Mouse (Mus musculus) liver, embryonic 14.5 days (tissue): ENCODE data around the gene Poldip2. TPM values are rescaled to one million over a fixed set of nuclear protein-coding genes. Genes with fewer than 3 reads are reported as not detected.

ENCODE experiments used
- ATAC-seq: fragments of 200-750 bp; cut with Nextera tagmentation; 2 replicates; pipeline ENCODE4 v1.8.0; 2017; ENCODE audit warnings: moderate number of reproducible peaks, mild to moderate bottlenecking, moderate library complexity; ENCODE audit not compliant: insufficient read depth
- DNase-seq, 3 experiments: peaks; one replicate each; pipeline ENCODE4 v3.0.0-alpha.2; 2012 to 2013; ENCODE audit warnings: low read depth in 3 of 3, low spot score in 3 of 3
- H3K27ac ChIP-seq: fragments of 300-500 bp; sonication (generic); 2 replicates; pipeline ENCODE4 v1.5.1; 2014; ENCODE audit warnings: moderate library complexity, mild to moderate bottlenecking, control low read depth, inconsistent platforms
- H3K27me3 ChIP-seq: fragments of 300-500 bp; sonication (generic); 2 replicates; pipeline ENCODE4 v1.6.1; 2014; ENCODE audit warnings: mild to moderate bottlenecking, low read length, moderate library complexity; ENCODE audit not compliant: control insufficient read depth, insufficient read depth
- H3K36me3 ChIP-seq: fragments of 300-500 bp; sonication (generic); replicated peaks from 2 replicates; pipeline ENCODE4 v1.6.1; 2014; ENCODE audit warnings: low read depth; ENCODE audit not compliant: control insufficient read depth, insufficient read depth
- H3K4me1 ChIP-seq, 2 experiments: fragments of 200-500 bp in 1 of 2; fragments of 300-500 bp in 1 of 2; sonication (generic) in 1 of 2; replicated peaks; 2 replicates each; pipeline ENCODE4 v1.6.1; 2012 to 2014; ENCODE audit warnings: antibody characterized with exemption in 1 of 2, inconsistent platforms in 1 of 2, low read length in 1 of 2; ENCODE audit not compliant: control insufficient read depth in 2 of 2, insufficient read depth in 2 of 2
- H3K4me2 ChIP-seq: fragments of 300-500 bp; sonication (generic); 2 replicates; pipeline ENCODE4 v1.6.1; 2014; ENCODE audit warnings: low read depth, mild to moderate bottlenecking, control low read depth, moderate library complexity
- H3K4me3 ChIP-seq, 2 experiments: fragments of 200-500 bp in 1 of 2; fragments of 300-500 bp in 1 of 2; sonication (generic) in 1 of 2; 2 replicates each; pipeline ENCODE4 v1.5.1; 2012 to 2014; ENCODE audit warnings: low read depth in 2 of 2, low read length in 2 of 2, mild to moderate bottlenecking in 2 of 2, control low read depth in 1 of 2, inconsistent platforms in 1 of 2, moderate library complexity in 1 of 2; ENCODE audit not compliant: insufficient read depth in 1 of 2
- H3K9ac ChIP-seq: fragments of 300-500 bp; sonication (generic); replicated peaks from 2 replicates; pipeline ENCODE4 v1.6.1; 2014; ENCODE audit warnings: mild to moderate bottlenecking, control low read depth, moderate library complexity
- H3K9me3 ChIP-seq: fragments of 300-500 bp; sonication (generic); 2 replicates; pipeline ENCODE4 v1.6.1; 2016; ENCODE audit warnings: low read length, mixed read lengths; ENCODE audit not compliant: control insufficient read depth
- CTCF ChIP-seq: IDR thresholded peaks from 2 replicates; pipeline ENCODE4 v1.5.1; 2016; ENCODE audit warnings: antibody characterized with exemption, low read depth, control low read depth
- EP300 ChIP-seq: IDR thresholded peaks from 2 replicates; pipeline ENCODE4 v1.6.1; 2016; ENCODE audit warnings: antibody characterized with exemption, low read depth
- WGBS: fragments of 180-500 bp; shearing (Covaris S2); extraction: QIAGEN DNeasy Blood & Tissue Kit; methylation state at CpG from one replicate; pipeline ENCODE4 v1.1.7; 2014; ENCODE audit not compliant: insufficient replicate concordance; 5-methylcytosine and 5-hydroxymethylcytosine counted together
- polyA plus RNA-seq, 2 experiments: library from polyadenylated mRNA; depleted of rRNA in 1 of 2; stranded (reverse) in 1 of 2; unstranded in 1 of 2; fragments of >200 nt; fragmentation: Nextera tagmentation in 1 of 2; extraction: Ambion mirVana in 1 of 2; gene quantifications; 2 replicates each; pipeline versions ENCODE4 v1.2.1 to v1.2.3; 2012 to 2014

Gene Poldip2
- polyA plus RNA-seq, 2 experiments, result 28.2 to 57.2 TPM

GRCm38 (mm10) chr11:78544449-78545111, 32.6 kb downstream of the Poldip2 start:
- DNase-seq (no peak), ATAC-seq (no peak)
- 80% methylated on average over 7 of the region's 7 CpGs for WGBS
- H3K9ac ChIP-seq, result no peak overlapping the region
- no peak overlapping the region for H3K4me2 ChIP-seq
- TF ChIP-seq EP300 (no peak), CTCF (no peak)
- H3K4me3 ChIP-seq, result no peak overlapping the region
- H3K27ac ChIP-seq, result no peak overlapping the region
- H3K4me1 ChIP-seq, result peaks cover 2 to 22% of the 10 kb centered on the region in 2 experiments; a peak in 3 of 4 replicates
- H3K27me3 ChIP-seq, result no peaks in the 10 kb centered on the region
- peaks cover 23% of the 10 kb centered on the region for H3K36me3 ChIP-seq
- no peaks in the 10 kb centered on the region for H3K9me3 ChIP-seq

DNA sequence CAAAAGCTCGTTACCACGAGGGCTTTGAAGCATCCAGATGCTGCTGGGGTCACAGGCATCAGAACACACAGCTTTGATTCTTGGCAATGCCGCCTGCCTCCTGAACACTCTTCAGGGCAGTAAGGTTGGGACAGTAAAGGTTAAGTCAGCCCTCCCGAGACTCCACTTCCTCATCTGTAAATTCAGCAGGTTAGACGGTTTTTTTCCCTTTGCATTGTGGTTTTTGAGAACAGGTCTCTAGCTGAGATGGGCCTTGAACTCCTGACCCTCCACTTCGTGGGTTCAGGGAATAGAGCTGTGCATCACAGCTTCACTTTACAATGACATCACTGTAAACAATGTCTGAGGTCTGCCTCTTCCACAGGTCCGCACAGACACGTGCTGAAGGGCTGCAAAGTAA, 33.2 kb downstream of the Poldip2 start:
- DNase-seq, result no peak
- no peak for ATAC-seq
- WGBS, result 45% methylated on average over 8 of the region's 8 CpGs
- Histone ChIP-seq H3K4me3 (no peak overlapping the region), H3K9ac (no peak overlapping the region), H3K27me3 (no peaks in the 10 kb centered on the region), H3K9me3 (no peaks in the 10 kb centered on the region), H3K36me3 (peaks cover 18% of the 10 kb centered on the region), H3K4me1 (peaks cover 3 to 24% of the 10 kb centered on the region in 2 experiments; a peak in 3 of 4 replicates), H3K27ac (no peak overlapping the region), H3K4me2 (no peak overlapping the region)
- TF ChIP-seq EP300, result no peak
- no peak for TF ChIP-seq CTCF

GRCm38 (mm10) chr11:78547718-78548460, 35.9 kb downstream of the Poldip2 start:
- Histone ChIP-seq H3K4me1 (peaks cover 6 to 30% of the 10 kb centered on the region in 2 experiments), H3K27me3 (no peaks in the 10 kb centered on the region), H3K36me3 (peaks cover 4% of the 10 kb centered on the region), H3K9me3 (no peaks in the 10 kb centered on the region), H3K4me2 (peak overlapping the region; percentile 87), H3K27ac (no peak overlapping the region), H3K9ac (no peak overlapping the region), H3K4me3 (no peak overlapping the region; a peak in 1 of 4 replicates)
- ATAC-seq (no peak), DNase-seq (no peak)
- WGBS, result 43% methylated on average over 2 of the region's 2 CpGs
- TF ChIP-seq CTCF (no peak), EP300 (no peak)

DNA sequence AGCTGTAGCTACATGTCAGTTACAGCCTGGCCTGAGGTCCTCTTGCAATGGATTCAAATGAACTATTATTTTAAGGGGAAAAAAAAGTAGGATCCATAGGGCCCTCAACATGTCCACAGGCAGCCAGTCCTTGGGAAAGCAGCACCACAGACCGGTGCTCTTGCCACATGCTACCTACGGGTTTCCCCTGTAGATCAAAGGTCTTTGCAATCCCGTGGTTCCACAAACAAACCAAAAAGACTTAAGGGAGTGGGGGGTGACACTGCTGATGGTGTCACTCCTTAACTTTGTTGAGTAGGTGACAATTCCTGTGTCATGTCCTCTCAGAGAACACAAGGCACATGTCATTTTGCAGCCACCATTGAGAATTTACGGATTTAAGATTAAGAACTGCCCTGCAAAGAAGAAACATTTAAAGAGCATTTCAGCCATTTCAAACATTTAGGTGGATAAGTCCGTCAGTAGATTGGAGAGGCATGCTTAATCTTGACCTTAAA, 37.5 kb downstream of the Poldip2 start:
- no peaks in the 10 kb centered on the region for H3K36me3 ChIP-seq
- H3K9ac ChIP-seq, result peak overlapping the region; percentile 71
- no peaks in the 10 kb centered on the region for H3K27me3 ChIP-seq
- H3K4me1 ChIP-seq, result peaks cover 6 to 30% of the 10 kb centered on the region in 2 experiments
- no peak for DNase-seq
- peak overlapping the region; percentile 87 for H3K4me2 ChIP-seq
- no peak for TF ChIP-seq EP300
- no peak for TF ChIP-seq CTCF
- H3K4me3 ChIP-seq, result peak overlapping the region; percentile 70 to 76
- WGBS, result 4% methylated on average over 5 of the region's 5 CpGs
- no peaks in the 10 kb centered on the region for H3K9me3 ChIP-seq
- no peak for ATAC-seq
- peak overlapping the region; percentile 5; the same call in 1 of the 2 replicates for H3K27ac ChIP-seq
